Mouse (Mus musculus) heart, postnatal 0 days (tissue): Measurements from ENCODE around the gene Phf2.

Experiments
- CTCF ChIP-seq: IDR thresholded peaks from 2 replicates; pipeline ENCODE4 v1.5.1; 2016; ENCODE audit warnings: antibody characterized with exemption, control low read depth, low read depth
- EP300 ChIP-seq: IDR thresholded peaks from 2 replicates; pipeline ENCODE4 v1.6.1; 2016; ENCODE audit warnings: antibody characterized with exemption, low read depth

DNA sequence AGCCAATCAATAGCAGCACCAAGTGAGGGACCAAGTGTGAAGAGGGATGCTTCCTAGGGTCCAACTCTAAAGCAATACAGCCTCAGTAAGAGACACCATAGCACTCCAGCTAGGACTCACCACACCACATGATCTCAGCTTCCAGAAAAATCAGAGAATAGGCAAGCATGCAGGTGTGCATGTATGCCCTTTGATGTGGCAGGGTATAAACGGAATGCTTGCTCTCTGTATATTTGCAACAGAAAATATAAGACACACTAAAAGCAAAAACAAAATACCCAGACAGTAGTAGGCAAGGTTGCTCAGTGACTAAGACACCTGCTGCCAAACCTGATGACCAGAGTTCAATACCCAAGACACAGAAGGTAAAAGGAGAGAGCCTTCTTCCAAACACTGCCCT is 27.4 kb downstream of the Phf2 start:
- TF ChIP-seq CTCF (no peak), EP300 (no peak)
